Mouse (Mus musculus) cortical plate, adult 2 months (tissue): Measurements from ENCODE around the gene Traf2.

ENCODE experiments used
- CTCF ChIP-seq: fragments of 200-500 bp; IDR thresholded peaks from 2 replicates; pipeline ENCODE4 v1.5.1; 2011; ENCODE audit warnings: mild to moderate bottlenecking, control low read depth, low read length; ENCODE audit not compliant: insufficient read depth; ENCODE audit errors: extremely low read depth
- POLR2A ChIP-seq: fragments of 200-500 bp; IDR thresholded peaks from 2 replicates; pipeline ENCODE4 v1.6.1; 2011; ENCODE audit warnings: mild to moderate bottlenecking, low read length, control low read depth; ENCODE audit not compliant: insufficient read depth; ENCODE audit errors: extremely low read depth

DNA sequence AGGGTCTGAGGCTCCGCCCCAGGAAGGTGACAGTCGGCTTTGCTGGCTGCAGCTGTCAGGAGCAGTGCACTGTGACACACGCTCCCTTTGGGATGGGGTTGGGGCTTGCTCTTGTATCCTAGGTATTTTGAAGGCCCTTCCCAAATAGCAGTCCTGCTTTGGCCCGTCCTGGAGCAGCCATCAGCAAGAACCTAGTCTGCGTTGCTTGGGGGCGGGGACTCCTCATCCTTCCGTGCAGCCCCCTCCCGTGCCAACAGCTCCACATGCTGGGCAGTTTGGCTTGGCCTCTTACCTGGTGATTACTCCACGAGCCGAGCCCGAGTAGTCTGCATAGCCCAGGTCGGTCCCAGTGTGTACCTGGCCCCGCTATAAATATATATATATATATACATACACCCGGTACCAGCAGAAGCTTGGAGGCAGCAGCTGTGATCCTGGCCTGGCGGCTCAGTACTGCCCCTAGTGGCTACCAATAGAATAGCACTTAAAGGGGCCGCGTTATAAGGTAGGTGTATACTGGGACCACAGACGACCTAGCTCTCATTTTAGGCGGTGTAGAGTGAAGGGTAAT lies 34.6 kb upstream of the Traf2 start, which contains the start of gene Ajm1:
- TF ChIP-seq CTCF (peak; percentile 84), POLR2A (no peak)
